7 mouse cellular contexts compared by ENCODE assay signal in genomic region chr16:65816059-65816458, GRCm38 (mm10). TPM values are rescaled to one million over a fixed set of nuclear protein-coding genes. Genes with fewer than 3 reads are reported as not detected.
DNase-seq lines count a peak whose midpoint lies in the region; ATAC-seq and TF ChIP-seq lines count a peak whose summit lies in the region.

No protein-coding gene starts in this region.

- WGBS in lung, embryonic 14.5 days = 29% methylated on average over 3 of the region's 3 CpGs
- 21% methylated on average over 3 of the region's 3 CpGs for WGBS in intestine, embryonic 14.5 days
- WGBS in stomach, embryonic 14.5 days = 35% methylated on average over 3 of the region's 3 CpGs

- no peak for DNase-seq in lung, embryonic 14.5 days
- no peak for DNase-seq in lung, postnatal 4 days
- DNase-seq in intestine, embryonic 14.5 days (ENCODE audit: low spot score) = no peak
- no peak for DNase-seq in cerebellum, adult 9-11 months

- peak overlapping the region; percentile 49; the same call in 1 of the 2 replicates for H3K9ac ChIP-seq in lung, embryonic 14.5 days
- H3K9ac ChIP-seq in intestine, embryonic 14.5 days (ENCODE audit: low read length) = 0 out of 2 replicates have a peak overlapping the region, but pooled peaks have one; percentile 49
- H3K9ac ChIP-seq in stomach, embryonic 14.5 days (replicated peaks; ENCODE audit: low read depth, low read length) = no peak overlapping the region

- peaks cover 4% of the 10 kb centered on the region; the same call in 1 of the 2 replicates for H3K9me3 ChIP-seq in lung, embryonic 14.5 days (ENCODE audit: low read depth, low read length)
- 0 out of 2 replicates have a peak, but pooled peaks cover 7% of the 10 kb centered on the region for H3K9me3 ChIP-seq in intestine, embryonic 14.5 days (ENCODE audit: control insufficient read depth, low read length)
- peaks cover 3% of the 10 kb centered on the region; the same call in 1 of the 2 replicates for H3K9me3 ChIP-seq in stomach, embryonic 14.5 days (ENCODE audit: control insufficient read depth, low read depth, low read length)

- no peak; the same call in 1 of the 2 replicates for TF ChIP-seq POLR2A in embryonic fibroblast, embryonic 13.5 days (IDR thresholded peaks at IDR 0.05; ENCODE audit: low read depth, low read length)

- H3K4me2 ChIP-seq in lung, embryonic 14.5 days = peak overlapping the region; percentile 93
- H3K4me2 ChIP-seq in intestine, embryonic 14.5 days (ENCODE audit: low read length) = peak overlapping the region; percentile 94
- H3K4me2 ChIP-seq in stomach, embryonic 14.5 days (replicated peaks; ENCODE audit: low read depth, low read length) = peak overlapping the region; percentile 83; the same call in 1 of the 2 replicates

- peak overlapping the region; percentile 59 for H3K4me3 ChIP-seq in lung, embryonic 14.5 days (ENCODE audit: low read depth, low read length)
- peak overlapping the region; percentile 85 for H3K4me3 ChIP-seq in embryonic fibroblast, embryonic 13.5 days (ENCODE audit: insufficient read depth, low read length)
- H3K4me3 ChIP-seq in intestine, embryonic 14.5 days (ENCODE audit: low read depth, low read length) = peak overlapping the region; percentile 61
- H3K4me3 ChIP-seq in stomach, embryonic 14.5 days (ENCODE audit: low read depth, low read length) = peak overlapping the region; percentile 50

- H3K36me3 ChIP-seq in lung, embryonic 14.5 days (ENCODE audit: insufficient read depth) = no peaks in the 10 kb centered on the region
- H3K36me3 ChIP-seq in intestine, embryonic 14.5 days (ENCODE audit: control insufficient read depth, insufficient read depth, low read length) = no peaks in the 10 kb centered on the region
- H3K36me3 ChIP-seq in stomach, embryonic 14.5 days (ENCODE audit: control insufficient read depth, insufficient read depth, low read length) = no peaks in the 10 kb centered on the region

- no peak for TF ChIP-seq CTCF in lung, embryonic 14.5 days (IDR thresholded peaks at IDR 0.05; ENCODE audit: low read depth)
- TF ChIP-seq CTCF in embryonic fibroblast, embryonic 13.5 days (IDR thresholded peaks at IDR 0.05; ENCODE audit: borderline replicate concordance, insufficient read depth, low read length) = no peak

- 0 out of 2 replicates have a peak, but pooled peaks cover 3% of the 10 kb centered on the region for H3K4me1 ChIP-seq in lung, embryonic 14.5 days (ENCODE audit: insufficient read depth)
- peaks cover 10% of the 10 kb centered on the region for H3K4me1 ChIP-seq in embryonic fibroblast, embryonic 13.5 days (ENCODE audit: control insufficient read depth, insufficient read depth, low read length)
- 0 out of 2 replicates have a peak, but pooled peaks cover 3% of the 10 kb centered on the region for H3K4me1 ChIP-seq in intestine, embryonic 14.5 days (replicated peaks; ENCODE audit: control insufficient read depth, insufficient read depth, low read length)
- H3K4me1 ChIP-seq in stomach, embryonic 14.5 days (ENCODE audit: control insufficient read depth, insufficient read depth, low read length) = 0 out of 2 replicates have a peak, but pooled peaks cover 3% of the 10 kb centered on the region

- peaks cover 8% of the 10 kb centered on the region for H3K27me3 ChIP-seq in lung, embryonic 14.5 days (ENCODE audit: insufficient read depth, low read length)
- peaks cover 10% of the 10 kb centered on the region; the same call in 1 of the 2 replicates for H3K27me3 ChIP-seq in intestine, embryonic 14.5 days (replicated peaks; ENCODE audit: control insufficient read depth, insufficient read depth, low read length)
- no peaks in the 10 kb centered on the region for H3K27me3 ChIP-seq in stomach, embryonic 14.5 days (ENCODE audit: control insufficient read depth, insufficient read depth, low read length)

- no peak overlapping the region for H3K27ac ChIP-seq in lung, embryonic 14.5 days (ENCODE audit: low read depth)
- peak overlapping the region; percentile 89 for H3K27ac ChIP-seq in embryonic fibroblast, embryonic 13.5 days (ENCODE audit: insufficient read depth, low read length)
- no peak overlapping the region for H3K27ac ChIP-seq in intestine, embryonic 14.5 days (ENCODE audit: low read depth)
- H3K27ac ChIP-seq in stomach, embryonic 14.5 days (ENCODE audit: low read length) = no peak overlapping the region

- ATAC-seq in lung, embryonic 14.5 days (ENCODE audit: insufficient read depth) = no peak
- ATAC-seq in intestine, embryonic 14.5 days (replicated peaks; ENCODE audit: low FRiP score, low TSS enrichment, low read depth) = no peak
- no peak for ATAC-seq in stomach, embryonic 14.5 days (ENCODE audit: insufficient number of reproducible peaks, insufficient read depth, low FRiP score, low read depth)
- ATAC-seq in CD4-positive, CD25-positive, alpha-beta regulatory T cell, adult 4 months = no peak

RNA-seq across cellular contexts. Expression of gene Vgll3, which starts 1.0 kb away (rescaled TPM):
- 1.8 and 1.9 TPM in 2 replicates for polyA plus RNA-seq in lung, embryonic 14.5 days (2014; fragmentation: Nextera tagmentation; extraction: Ambion mirVana)
- 131 and 152 TPM in 2 replicates for polyA plus RNA-seq in embryonic fibroblast, embryonic 13.5 days (2011; ENCODE audit: insufficient read length, low read depth, missing spikeins)
- 2.9 and 3.7 TPM in 2 replicates for polyA plus RNA-seq in intestine, embryonic 14.5 days (2014; fragmentation: Nextera tagmentation; extraction: Ambion mirVana)
- 4.7 and 5.6 TPM in 2 replicates for polyA plus RNA-seq in stomach, embryonic 14.5 days (2014; fragmentation: Nextera tagmentation; extraction: Ambion mirVana)
- not detected for polyA plus RNA-seq in CD4-positive, CD25-positive, alpha-beta regulatory T cell, adult 4 months (2017; shearing (Covaris generic))

Comparison
In these comparisons a context has a peak if more than half of its experiments do, and no peak if none do; other contexts are left out.
1. RNA of gene Vgll3, which starts 1.0 kb away (polyA plus RNA-seq): 131 to 152 TPM in embryonic fibroblast, embryonic 13.5 days; 4.7 to 5.6 TPM in stomach, embryonic 14.5 days, 2.9 to 3.7 TPM in intestine, embryonic 14.5 days, 1.8 to 1.9 TPM in lung, embryonic 14.5 days and not detected in CD4-positive, CD25-positive, alpha-beta regulatory T cell, adult 4 months; every median in the first group is over 10 times any median in the second.
2. Peak in every context shown above with its lines, with median percentiles within 50 percentile points of each other: H3K4me2 ChIP-seq and H3K4me3 ChIP-seq.